Mouse (Mus musculus): Measurements from ENCODE around the gene Apba2.

Gene Apba2

GRCm38 (mm10) chr7:64588636-64589389 is 87.3 kb downstream of the Apba2 start:
- no peak for DNase-seq

DNA sequence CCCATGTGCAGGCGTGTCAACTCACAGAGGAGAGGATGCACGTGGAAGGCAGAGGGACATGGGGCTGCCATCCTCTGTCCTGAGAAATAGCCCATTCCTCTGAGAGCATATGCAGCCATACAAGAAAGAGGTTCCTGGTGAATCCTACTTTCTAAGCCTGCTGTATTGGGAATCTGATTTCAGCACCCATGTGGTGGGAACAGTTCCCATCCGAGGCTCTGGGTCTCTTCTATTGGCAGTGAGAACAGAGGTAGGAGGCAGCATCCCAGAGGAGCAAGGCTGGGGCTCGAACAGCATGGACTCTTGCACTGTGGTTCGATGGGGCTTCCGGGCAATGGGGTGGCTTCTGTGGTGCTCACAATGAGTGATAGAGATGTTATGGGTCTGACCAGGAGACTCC is 93.8 kb downstream of the Apba2 start:
- DNase-seq = no peak

GRCm38 (mm10) chr7:64596652-64597051 is 95.1 kb downstream of the Apba2 start:
- DNase-seq = no peak

DNA sequence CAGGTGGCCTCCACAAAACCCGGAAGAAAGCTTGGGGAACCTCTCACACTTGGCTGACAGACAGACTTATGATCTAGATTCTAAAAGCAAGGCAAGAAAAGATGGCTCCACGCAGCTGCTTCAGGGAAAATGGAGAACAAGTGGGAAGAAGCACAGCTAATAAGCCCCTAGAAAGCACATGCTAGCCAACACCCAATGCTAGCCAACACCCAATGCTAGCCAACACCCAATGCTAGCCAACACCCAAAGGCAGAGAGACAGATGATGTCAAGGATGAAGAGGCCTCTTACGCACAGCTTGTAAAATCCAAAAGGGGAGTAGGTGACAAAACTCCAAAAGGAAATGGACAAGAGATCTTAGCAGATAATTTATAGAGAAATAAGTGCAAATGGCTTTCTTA is 108.4 kb downstream of the Apba2 start:
- no peak for DNase-seq

DNA sequence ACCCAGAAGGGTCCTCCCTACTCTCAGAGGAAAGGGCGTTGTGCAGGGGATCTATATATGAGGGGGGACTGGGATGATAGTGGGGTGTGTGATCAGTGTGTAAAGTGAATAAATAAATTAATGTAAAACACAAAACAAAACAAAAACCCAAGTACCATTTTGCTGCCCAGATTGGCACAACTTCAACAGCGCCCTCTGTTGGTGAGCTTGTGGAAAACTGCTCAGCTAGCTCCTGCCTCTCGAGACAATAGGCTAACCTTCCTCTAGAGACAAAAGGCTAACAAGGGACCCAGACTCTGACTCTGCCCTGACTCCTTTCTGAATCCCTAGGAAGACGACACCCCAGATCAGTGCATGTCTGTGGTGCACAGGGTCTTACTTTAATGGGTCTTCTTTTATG is 109.4 kb downstream of the Apba2 start:
- peak; percentile 14 for DNase-seq

DNA sequence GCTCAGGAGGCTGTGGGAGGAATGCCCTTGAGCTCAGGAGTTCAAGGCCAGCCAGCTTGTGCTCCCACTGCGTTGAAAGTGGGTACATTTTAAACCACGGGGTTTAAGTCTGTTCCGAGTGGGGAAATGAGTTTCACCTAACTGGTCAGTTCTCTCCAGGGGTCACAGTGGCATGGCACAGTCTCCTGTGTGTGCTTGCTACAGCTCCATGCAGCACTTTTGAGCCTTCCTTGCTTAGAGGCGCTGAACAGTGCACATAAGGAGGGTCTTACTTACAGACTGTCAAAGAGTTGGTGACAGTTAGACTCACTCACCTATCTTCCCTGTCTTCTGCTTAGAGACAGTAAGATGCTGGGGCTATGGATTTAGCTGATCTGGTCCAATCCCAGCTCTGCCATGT is 117.8 kb downstream of the Apba2 start:
- no peak for DNase-seq

- DNase-seq = peak; percentile 12
Measured at GRCm38 (mm10) chr7:64626494-64626893, 125.0 kb downstream of the Apba2 start.

GRCm38 (mm10) chr7:64627972-64628655 is 126.6 kb downstream of the Apba2 start:
- no peak for DNase-seq

DNA sequence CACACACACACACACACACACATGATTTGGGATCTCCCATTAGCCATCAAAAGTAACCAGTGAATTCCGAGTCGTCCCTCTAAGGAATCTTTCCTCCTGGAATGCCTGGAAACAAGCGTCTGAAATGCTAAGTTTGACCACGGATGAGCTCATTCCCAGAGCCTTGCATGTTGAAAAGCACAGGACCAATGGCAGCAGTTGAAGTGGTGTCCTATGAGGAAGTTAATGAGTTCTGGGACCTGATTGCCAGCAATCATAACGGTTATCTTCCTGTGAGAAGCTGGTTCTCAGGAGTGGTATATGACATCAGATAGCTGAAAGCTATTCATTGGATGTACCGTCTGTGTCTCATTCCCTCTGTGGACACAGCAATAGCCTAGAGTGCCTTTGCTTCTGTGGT is 129.2 kb downstream of the Apba2 start:
- no peak for DNase-seq

DNA sequence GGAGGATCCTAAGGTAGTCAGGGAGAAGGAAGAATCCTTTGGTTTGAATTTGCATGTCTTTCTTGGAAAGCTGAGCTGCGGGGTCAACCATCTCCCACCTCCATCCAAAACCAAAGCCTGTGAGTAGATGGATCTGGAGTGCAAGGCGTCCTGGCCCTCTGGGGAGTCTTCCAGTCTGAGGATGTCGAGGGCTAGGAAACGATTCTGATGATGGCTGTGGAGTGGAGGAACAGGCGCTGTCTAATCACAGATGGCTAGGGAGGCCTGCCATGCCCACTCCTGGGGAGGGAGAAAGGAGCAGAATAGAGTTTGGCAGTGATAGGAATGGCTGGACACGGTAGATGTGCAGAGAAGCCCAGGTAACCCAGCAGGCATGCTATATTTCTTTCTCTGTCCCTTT is 129.6 kb downstream of the Apba2 start:
- no peak for DNase-seq

GRCm38 (mm10) chr7:64631781-64632351 is 130.4 kb downstream of the Apba2 start:
- no peak for DNase-seq

GRCm38 (mm10) chr7:64633182-64633581 is 131.7 kb downstream of the Apba2 start:
- no peak for DNase-seq

DNA sequence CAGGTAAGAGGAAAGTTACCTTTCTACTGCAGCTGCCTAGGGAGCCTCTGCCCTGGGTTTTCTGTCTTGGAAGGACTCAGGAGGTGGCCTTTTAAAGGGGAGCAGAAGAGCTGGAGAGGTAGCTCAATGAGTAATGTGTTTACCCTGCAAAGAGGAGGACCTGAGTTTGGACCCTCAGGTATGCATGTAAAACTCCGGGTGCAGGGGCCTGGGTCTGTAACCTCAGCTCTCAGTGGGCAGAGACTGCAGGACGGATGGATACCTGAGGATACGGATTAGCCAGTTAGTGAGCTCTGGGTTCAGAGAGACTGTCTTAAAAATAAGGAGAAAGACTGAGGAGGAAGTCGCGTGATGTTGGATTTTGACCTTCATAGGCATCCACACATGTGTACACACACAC is 132.4 kb downstream of the Apba2 start:
- DNase-seq = no peak

DNA sequence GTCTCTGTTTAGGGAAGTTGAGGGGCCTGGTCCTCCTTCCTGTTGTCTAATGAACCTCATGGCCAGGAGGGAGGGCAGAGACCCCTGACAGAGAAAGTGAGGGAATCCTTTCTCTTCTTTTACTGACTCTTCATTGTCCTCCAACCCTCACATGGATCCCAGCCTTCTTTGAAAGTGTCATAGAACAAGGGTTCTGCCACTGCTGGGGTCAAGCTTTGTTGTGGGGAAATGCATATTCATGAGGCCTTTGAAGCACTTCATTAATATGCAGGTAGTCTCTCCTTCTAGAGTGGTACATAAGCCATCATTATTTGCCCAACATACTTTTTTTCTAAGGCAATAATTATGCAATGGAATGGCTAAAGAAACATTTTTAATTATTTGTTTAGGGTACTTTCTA is 133.0 kb downstream of the Apba2 start:
- DNase-seq = no peak

GRCm38 (mm10) chr7:64638922-64639321 is 137.4 kb downstream of the Apba2 start:
- DNase-seq = no peak

- no peak for DNase-seq
Measured at GRCm38 (mm10) chr7:64640651-64641050, 139.1 kb downstream of the Apba2 start.

GRCm38 (mm10) chr7:64642903-64643302 is 141.4 kb downstream of the Apba2 start:
- DNase-seq = no peak

DNA sequence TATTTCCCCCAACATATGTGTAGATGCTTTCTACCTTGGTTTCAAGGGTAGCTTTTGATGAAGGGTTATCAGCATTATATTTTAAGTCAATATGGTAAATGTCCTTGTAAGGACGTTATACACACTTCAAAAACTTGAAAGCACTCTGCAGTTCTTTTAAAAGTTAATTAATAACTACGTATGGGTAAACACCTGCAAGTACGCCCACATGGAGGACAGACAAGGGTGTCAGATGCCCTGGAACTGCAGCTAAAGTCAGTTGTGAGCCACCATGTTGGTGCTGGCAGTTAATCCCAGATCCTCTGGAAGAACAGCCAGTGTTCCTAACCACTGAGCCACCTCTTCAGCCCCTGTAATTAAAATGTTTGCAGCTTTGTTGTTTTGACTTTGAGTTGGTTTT is 144.0 kb downstream of the Apba2 start:
- DNase-seq = no peak

DNA sequence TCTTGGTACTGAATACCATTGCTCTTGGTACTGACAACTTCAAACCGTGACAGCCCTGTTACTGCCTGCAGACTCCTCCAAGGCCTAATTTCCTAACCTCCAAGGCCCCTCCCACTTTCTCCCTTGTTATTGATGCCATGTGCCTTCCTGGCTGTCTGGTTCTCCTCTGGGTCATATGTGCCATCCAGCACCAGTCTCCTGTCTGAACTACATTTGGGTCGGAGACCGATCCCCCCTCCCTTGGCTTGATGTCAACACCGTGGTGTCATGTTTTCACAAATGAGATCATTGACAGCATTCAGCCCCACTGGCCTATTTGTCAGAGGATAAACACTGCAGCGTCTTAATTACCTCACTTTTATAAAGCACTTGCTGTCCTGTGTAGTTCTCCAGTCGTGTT is 144.5 kb downstream of the Apba2 start:
- DNase-seq = peak; percentile 11

DNA sequence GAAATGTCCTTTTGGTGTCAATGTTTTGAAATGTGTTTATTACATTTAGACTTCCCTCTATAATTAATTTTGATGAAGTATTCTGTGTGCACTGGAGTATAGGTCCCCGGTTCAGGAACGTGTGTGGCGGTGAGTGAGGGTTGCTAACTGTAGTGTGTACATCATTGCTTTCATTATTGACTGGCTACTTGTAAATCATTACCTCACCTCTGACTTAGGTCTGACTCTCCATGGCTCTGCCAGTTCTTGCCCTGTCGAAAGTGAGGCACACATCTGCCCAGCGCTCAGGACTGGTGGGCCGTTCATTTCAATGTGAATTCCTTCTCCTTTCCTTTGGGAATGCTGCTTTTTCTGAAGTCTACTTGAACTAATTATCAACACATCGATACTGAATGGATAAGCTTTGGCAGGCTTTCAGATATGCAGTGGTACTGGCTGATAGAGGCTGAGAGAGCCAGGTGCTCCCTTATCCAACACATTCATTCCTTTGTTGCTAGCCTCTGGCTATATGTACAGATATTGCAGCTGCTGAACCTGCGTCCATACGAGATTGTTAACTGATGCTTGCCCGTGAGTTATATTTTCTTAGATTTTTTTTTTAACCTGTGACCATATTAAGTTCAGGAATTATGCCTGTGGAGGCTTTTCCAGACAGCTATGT is 147.6 kb downstream of the Apba2 start:
- DNase-seq = no peak

DNA sequence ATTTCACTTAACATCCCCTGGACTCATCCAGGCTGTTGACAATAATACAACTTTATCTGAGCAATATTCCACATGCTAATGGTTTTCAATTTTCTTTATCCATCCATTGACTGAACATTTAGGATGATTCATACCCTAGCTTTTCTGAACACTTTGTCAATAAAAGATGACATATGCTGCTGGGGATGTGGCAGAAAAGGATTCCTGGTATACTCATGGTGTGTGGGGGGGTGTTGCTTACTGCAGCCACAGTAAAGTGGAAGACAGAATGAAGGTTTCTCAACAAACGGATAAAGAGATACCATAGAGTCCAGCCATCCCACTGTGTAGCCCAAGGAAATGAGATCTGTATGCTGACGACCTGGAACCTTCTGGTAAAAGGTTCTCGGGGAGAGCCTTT is 150.5 kb downstream of the Apba2 start:
- no peak for DNase-seq

DNA sequence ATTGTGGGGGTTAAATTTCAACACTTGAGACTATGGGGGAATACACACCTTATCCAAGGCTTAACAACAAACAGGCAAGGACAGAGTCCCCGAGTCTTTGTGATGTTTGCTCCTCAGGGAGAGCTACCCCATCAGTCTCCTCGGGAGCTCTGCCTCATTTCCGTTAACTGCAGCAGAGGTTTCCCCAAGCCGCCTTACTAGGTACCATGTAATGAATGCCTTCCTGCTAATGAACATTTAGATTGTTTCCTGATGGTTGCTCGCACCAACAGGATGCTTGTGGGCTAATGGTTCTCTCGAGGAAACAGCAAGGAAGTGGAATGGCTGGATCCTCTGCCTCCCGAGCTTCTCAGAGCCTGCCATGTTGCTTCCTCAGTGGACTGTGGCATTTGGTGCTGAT is 155.3 kb downstream of the Apba2 start:
- no peak for DNase-seq

DNA sequence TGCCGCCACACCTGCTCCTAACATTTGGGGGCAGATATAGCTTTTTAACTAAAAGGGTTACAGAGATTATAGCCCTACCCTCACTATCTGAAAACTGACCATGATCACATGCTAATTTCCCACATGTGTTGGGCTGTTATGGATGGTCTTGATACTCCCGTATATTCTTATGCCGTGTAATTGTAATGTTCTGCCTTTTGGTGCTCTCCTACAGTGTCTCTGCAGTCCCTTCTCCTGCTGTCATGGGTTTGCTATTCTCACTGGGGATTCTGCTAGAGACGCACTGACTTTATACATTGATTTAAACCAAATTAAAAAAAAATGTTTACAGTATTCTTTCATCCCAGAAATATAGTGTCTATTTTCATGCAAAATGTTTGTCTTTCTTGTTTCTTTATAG is 157.4 kb downstream of the Apba2 start:
- no peak for DNase-seq

- no peak for DNase-seq
Measured at GRCm38 (mm10) chr7:64659328-64659727, 157.8 kb downstream of the Apba2 start.
